Mouse (Mus musculus) cerebellum, adult 8-10 months (tissue): ENCODE measurements around the gene Lrrc8d.

Experiments used
- DNase-seq: peaks from one replicate; pipeline ENCODE4 v3.0.0; 2022

Gene Lrrc8d

GRCm38 (mm10) chr5:105778189-105778588 lies 78.4 kb downstream of the Lrrc8d start:
- no peak for DNase-seq

- no peak for DNase-seq
These were observed 79.0 kb downstream of the Lrrc8d start for GRCm38 (mm10) chr5:105778723-105779122.

- no peak for DNase-seq
These were observed 79.6 kb downstream of the Lrrc8d start for GRCm38 (mm10) chr5:105779331-105779730.

- DNase-seq = no peak
These were observed 84.1 kb downstream of the Lrrc8d start for GRCm38 (mm10) chr5:105783848-105784247.

GRCm38 (mm10) chr5:105784724-105785123 lies 85.0 kb downstream of the Lrrc8d start:
- no peak for DNase-seq

GRCm38 (mm10) chr5:105787577-105787976 lies 87.8 kb downstream of the Lrrc8d start:
- no peak for DNase-seq

GRCm38 (mm10) chr5:105789801-105790200 lies 90.0 kb downstream of the Lrrc8d start:
- no peak for DNase-seq

GRCm38 (mm10) chr5:105792331-105792801 lies 92.6 kb downstream of the Lrrc8d start:
- peak; percentile 35 for DNase-seq

- peak; percentile 47 for DNase-seq
These were observed 93.2 kb downstream of the Lrrc8d start for GRCm38 (mm10) chr5:105792853-105793547.

GRCm38 (mm10) chr5:105793548-105793940 lies 93.8 kb downstream of the Lrrc8d start:
- no peak for DNase-seq

- DNase-seq = no peak
These were observed 98.7 kb downstream of the Lrrc8d start for GRCm38 (mm10) chr5:105798421-105798820.

GRCm38 (mm10) chr5:105799850-105800635 lies 100.3 kb downstream of the Lrrc8d start:
- DNase-seq = no peak

- DNase-seq = no peak
These were observed 101.3 kb downstream of the Lrrc8d start for GRCm38 (mm10) chr5:105801031-105801529.

GRCm38 (mm10) chr5:105805955-105806354 lies 106.2 kb downstream of the Lrrc8d start:
- DNase-seq = no peak

- DNase-seq = no peak
These were observed 107.7 kb downstream of the Lrrc8d start for GRCm38 (mm10) chr5:105807461-105807860.

GRCm38 (mm10) chr5:105809056-105809455 lies 109.3 kb downstream of the Lrrc8d start:
- no peak for DNase-seq

- DNase-seq = no peak
These were observed 113.3 kb downstream of the Lrrc8d start for GRCm38 (mm10) chr5:105813036-105813435.

GRCm38 (mm10) chr5:105813974-105814373 lies 114.2 kb downstream of the Lrrc8d start:
- DNase-seq = no peak

GRCm38 (mm10) chr5:105816118-105816517 lies 116.3 kb downstream of the Lrrc8d start:
- no peak for DNase-seq

- DNase-seq = peak; percentile 16
These were observed 117.6 kb downstream of the Lrrc8d start for GRCm38 (mm10) chr5:105817248-105817976.

- no peak for DNase-seq
These were observed 118.6 kb downstream of the Lrrc8d start for GRCm38 (mm10) chr5:105818411-105818810.

- DNase-seq = no peak
These were observed 121.6 kb downstream of the Lrrc8d start for GRCm38 (mm10) chr5:105821390-105821789.
